Mouse (Mus musculus): ENCODE measurements at regions not wholly inside any gene's neighbourhood (a gene's known extent, or its start where the extent isn't known, plus 50 kb on each side); places are given as distances from the start of the nearest gene placed in this dataset.

DNA sequence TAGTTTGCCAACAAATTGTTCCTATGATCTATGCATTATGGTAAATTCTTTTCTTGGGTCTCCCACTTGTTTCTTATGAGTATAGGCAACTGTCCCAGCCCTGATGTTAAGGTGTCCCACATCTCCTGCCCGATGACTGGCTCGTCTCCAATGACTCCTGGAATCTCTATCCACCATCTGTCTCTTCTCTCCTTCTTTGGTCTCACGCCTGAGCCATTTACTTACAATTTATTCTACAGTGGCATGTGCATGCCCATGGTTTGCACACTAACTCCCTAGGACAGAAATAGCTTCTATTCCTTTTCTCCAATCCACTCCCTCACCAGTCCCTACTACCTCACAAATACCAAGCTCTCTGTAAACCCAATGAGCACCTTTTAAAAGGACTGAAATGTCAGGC is 127.0 kb downstream of the Gm4791 start:
- no peak for TF ChIP-seq EP300 (IDR thresholded peaks at IDR 0.05; ENCODE audit: insufficient read depth, low read depth, low read length)
- TF ChIP-seq POLR2A (IDR thresholded peaks at IDR 0.05; ENCODE audit: insufficient read depth, low read depth, low read length): no peak
- no peak for TF ChIP-seq CTCF (IDR thresholded peaks at IDR 0.05)

Data from heart, adult 2 months (tissue).